Mouse (Mus musculus) inflammation-experienced regulatory T-cells (primary cell): ENCODE results near the gene Prss32. TPM values are rescaled to one million over a fixed set of nuclear protein-coding genes. Genes with fewer than 3 reads are reported as not detected.

Source experiments
- polyA plus RNA-seq, 2 experiments: library from polyadenylated mRNA; unstranded; fragments of 100-300 nt; shearing (Covaris generic); gene quantifications; one replicate each; pipeline ENCODE4 v1.2.1; 2017

Prss32 gene
- polyA plus RNA-seq, result under 1 TPM in 1 of 2 experiments, not detected in 1; 0.73 TPM

GRCm38 (mm10) chr17:23843812-23844273 is at the start of gene Prss32, which contains the start of gene Prss41:
Prss32 (plus strand) TSS chr17:23843855.
Prss41 (minus strand) TSS chr17:23844172.

GRCm38 (mm10) chr17:23829064-23829619 is 14.5 kb upstream of the Prss32 start, which contains the start of gene Elob:
Elob (minus strand) TSS chr17:23829136.

GRCm38 (mm10) chr17:23836006-23836575 is 7.6 kb upstream of the Prss32 start, which contains the start of gene Prss33:
Prss33 (minus strand) TSS chr17:23836056.

GRCm38 (mm10) chr17:23867756-23868155 is 24.1 kb downstream of the Prss32 start, which contains the start of gene Prss21:
Prss21 (plus strand) TSS chr17:23868056.

GRCm38 (mm10) chr17:23880576-23880975 is 36.9 kb downstream of the Prss32 start, which contains the start of the genes Dcpp1 and Dcpp2:
Dcpp1 (plus strand) TSS chr17:23880876.
Dcpp2 (plus strand) TSS chr17:23880880.

Other genes starting within 250 kb of the Prss32 start
- under 1 TPM; 0.31 to 0.48 TPM for gene Zfp13, start 244.4 kb upstream of the Prss32 start, polyA plus RNA-seq
- 1 to 10 TPM; 1.2 to 2.2 TPM for gene Zscan10, start 243.0 kb upstream of the Prss32 start, polyA plus RNA-seq
- 1 to 10 TPM; 1.1 to 1.9 TPM for gene Mmp25, start 198.6 kb upstream of the Prss32 start, polyA plus RNA-seq
- 1 to 10 TPM in 1 of 2 experiments, under 1 TPM in 1; 0.75 to 1.2 TPM for gene Bicdl2, start 183.3 kb upstream of the Prss32 start, polyA plus RNA-seq
- gene Hcfc1r1, start 170.3 kb upstream of the Prss32 start, polyA plus RNA-seq, result 10 to 100 TPM; 52.2 to 57.4 TPM
- 10 to 100 TPM; 18.6 to 37.6 TPM for gene Thoc6, start 170.0 kb upstream of the Prss32 start, polyA plus RNA-seq
- 10 to 100 TPM in 1 of 2 experiments, 1 to 10 TPM in 1; 7.3 to 15.8 TPM for gene Tnfrsf12a, start 166.4 kb upstream of the Prss32 start, polyA plus RNA-seq
- under 1 TPM in 1 of 2 experiments, not detected in 1; 0.39 TPM for gene Cldn6, start 164.6 kb upstream of the Prss32 start, polyA plus RNA-seq
- gene Cldn9, start 159.8 kb upstream of the Prss32 start, polyA plus RNA-seq, result under 1 TPM in 1 of 2 experiments, not detected in 1; 0.71 TPM
- gene 1520401A03Rik, start 121.1 kb upstream of the Prss32 start, polyA plus RNA-seq, result 1 to 10 TPM in 1 of 2 experiments, under 1 TPM in 1; 0.49 to 1.3 TPM
- gene Pkmyt1, start 117.5 kb upstream of the Prss32 start, polyA plus RNA-seq, result 10 to 100 TPM; 45.8 to 70.2 TPM
- 1 to 10 TPM; 6.7 to 8.1 TPM for gene Paqr4, start 103.0 kb upstream of the Prss32 start, polyA plus RNA-seq
- gene Kremen2, start 98.0 kb upstream of the Prss32 start, polyA plus RNA-seq, result 1 to 10 TPM; 4.9 to 7.1 TPM
- 10 to 100 TPM; 38.5 to 40.7 TPM for gene Flywch1, start 72.3 kb upstream of the Prss32 start, polyA plus RNA-seq
- gene Flywch2, start 57.8 kb upstream of the Prss32 start, polyA plus RNA-seq, result 1 to 10 TPM; 6.7 to 8.0 TPM
- 100 to 1,000 TPM; 854 to 986 TPM for gene Srrm2, start 53.3 kb upstream of the Prss32 start, polyA plus RNA-seq
- 100 to 1,000 TPM; 516 to 639 TPM for gene Elob, start 14.7 kb upstream of the Prss32 start, polyA plus RNA-seq
- 1 to 10 TPM in 1 of 2 experiments, not detected in 1; 3.1 TPM for gene Prss33, start 7.8 kb upstream of the Prss32 start, polyA plus RNA-seq
- gene Prss41, start 317 bp downstream of the Prss32 start, polyA plus RNA-seq, result 1 to 10 TPM; 2.5 to 7.6 TPM
- not detected for gene Prss21, start 24.2 kb downstream of the Prss32 start, polyA plus RNA-seq
- gene Dcpp1, start 37.0 kb downstream of the Prss32 start, polyA plus RNA-seq, result 10 to 100 TPM in 1 of 2 experiments, not detected in 1; 22.4 TPM
- under 1 TPM in 1 of 2 experiments, not detected in 1; 0.84 TPM for gene Dcpp2, start 37.0 kb downstream of the Prss32 start, polyA plus RNA-seq
- 1 to 10 TPM in 1 of 2 experiments, under 1 TPM in 1; 0.43 to 5.0 TPM for gene Dcpp3, start 73.6 kb downstream of the Prss32 start, polyA plus RNA-seq
- not detected for gene Sbp, start 97.8 kb downstream of the Prss32 start, polyA plus RNA-seq
- gene Sbpl, start 111.4 kb downstream of the Prss32 start, polyA plus RNA-seq, result not detected
- 1 to 10 TPM in 1 of 2 experiments, not detected in 1; 1.2 TPM for gene Prss30, start 136.7 kb downstream of the Prss32 start, polyA plus RNA-seq
- gene Prss22, start 154.2 kb downstream of the Prss32 start, polyA plus RNA-seq, result not detected
- 1 to 10 TPM in 1 of 2 experiments, under 1 TPM in 1; 0.58 to 2.5 TPM for gene Prss27, start 194.3 kb downstream of the Prss32 start, polyA plus RNA-seq
- gene Kctd5, start 229.6 kb downstream of the Prss32 start, polyA plus RNA-seq, result 10 to 100 TPM; 22.2 to 27.8 TPM